Mouse (Mus musculus): Measurements from ENCODE around the gene Tnfrsf1b. TPM values are rescaled to one million over a fixed set of nuclear protein-coding genes. Genes with fewer than 3 reads are reported as not detected.
A peak's percentile ranks its signal among the peaks of the same experiment; 100 is the strongest.

The Tnfrsf1b gene
- polyA plus RNA-seq, 1 experiment from 2014 or later, result 2.4 TPM

DNA sequence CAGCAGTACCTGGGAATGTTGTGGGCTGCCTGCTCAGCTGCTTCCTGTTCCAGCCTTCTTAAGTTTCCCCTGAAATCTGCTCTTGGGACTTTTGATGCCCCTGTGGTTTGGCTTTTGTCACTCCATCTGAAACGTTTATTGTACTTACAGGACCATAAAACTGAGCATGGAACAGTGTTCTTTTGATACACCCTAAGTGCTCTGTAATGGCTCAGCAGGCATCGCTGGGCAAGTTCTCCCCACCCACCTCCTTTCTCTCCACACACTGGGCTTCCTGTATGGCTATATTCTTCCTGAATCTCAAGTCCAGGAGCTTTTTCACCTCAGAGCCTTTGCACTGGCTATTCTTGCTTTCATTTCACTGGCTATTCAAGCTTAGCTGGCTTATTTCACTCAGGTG, 18.1 kb upstream of the Tnfrsf1b start:
- ATAC-seq (ENCODE audit: low FRiP score), result no peak
- WGBS, result 47% methylated on average over 2 of the region's 2 CpGs
- H3K27ac ChIP-seq (ENCODE audit: low read depth, low read length), result no peak overlapping the region

DNA sequence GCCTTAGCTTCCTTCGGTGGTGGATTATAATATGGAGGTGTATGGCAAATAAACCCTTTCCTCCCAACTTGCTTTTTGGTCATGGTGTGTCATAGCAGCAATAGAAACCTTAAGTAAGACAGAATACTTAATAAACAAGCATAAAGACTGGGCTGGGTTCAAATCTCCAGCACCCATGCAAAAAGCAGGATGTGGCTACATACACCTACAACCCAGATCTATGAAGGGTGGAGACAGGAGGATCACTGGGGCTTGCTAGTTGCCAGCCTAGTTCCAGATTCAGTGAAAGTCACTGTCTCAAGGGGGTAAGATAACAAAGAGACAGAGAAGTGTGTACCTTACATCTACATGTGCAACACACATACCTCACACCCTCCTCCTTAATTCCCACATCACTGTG, 16.9 kb upstream of the Tnfrsf1b start:
- H3K27ac ChIP-seq (ENCODE audit: low read depth, low read length), result no peak overlapping the region

More for the DNA sequence above, 18.1 kb upstream of the Tnfrsf1b start:
- no peaks in the 10 kb centered on the region for H3K9me3 ChIP-seq (ENCODE audit: control insufficient read depth, low read length)
- no peak overlapping the region for H3K4me2 ChIP-seq
- no peaks in the 10 kb centered on the region for H3K4me1 ChIP-seq (ENCODE audit: control insufficient read depth, insufficient read depth, low read length)
- no peaks in the 10 kb centered on the region for H3K36me3 ChIP-seq (ENCODE audit: control insufficient read depth, insufficient read depth, low read length)
- no peak overlapping the region for H3K4me3 ChIP-seq (ENCODE audit: low read depth, low read length)
- H3K9ac ChIP-seq (ENCODE audit: low read length), result no peak overlapping the region
- H3K27me3 ChIP-seq (ENCODE audit: control insufficient read depth, insufficient read depth, low read length), result no peaks in the 10 kb centered on the region
- no peak for DNase-seq (ENCODE audit: low spot score, missing footprints)

GRCm38 (mm10) chr4:145260802-145261201, 14.1 kb upstream of the Tnfrsf1b start:
- no peak overlapping the region for H3K9ac ChIP-seq (ENCODE audit: low read length)
- ATAC-seq (ENCODE audit: low FRiP score) (no peak), DNase-seq (ENCODE audit: low spot score, missing footprints) (no peak)
- no peaks in the 10 kb centered on the region for H3K36me3 ChIP-seq (ENCODE audit: control insufficient read depth, insufficient read depth, low read length)
- no peak overlapping the region for H3K4me2 ChIP-seq
- no peaks in the 10 kb centered on the region for H3K9me3 ChIP-seq (ENCODE audit: control insufficient read depth, low read length)
- no peaks in the 10 kb centered on the region for H3K27me3 ChIP-seq (ENCODE audit: control insufficient read depth, insufficient read depth, low read length)
- no peak overlapping the region for H3K27ac ChIP-seq (ENCODE audit: low read depth, low read length)
- 89% methylated on average over 5 of the region's 5 CpGs for WGBS
- H3K4me1 ChIP-seq (ENCODE audit: control insufficient read depth, insufficient read depth, low read length), result no peaks in the 10 kb centered on the region
- no peak overlapping the region for H3K4me3 ChIP-seq (ENCODE audit: low read depth, low read length)

More for the DNA sequence above, 16.9 kb upstream of the Tnfrsf1b start:
- H3K9me3 ChIP-seq (ENCODE audit: control insufficient read depth, low read length), result no peaks in the 10 kb centered on the region
- no peaks in the 10 kb centered on the region for H3K27me3 ChIP-seq (ENCODE audit: control insufficient read depth, insufficient read depth, low read length)
- ATAC-seq (ENCODE audit: low FRiP score) (no peak), DNase-seq (ENCODE audit: low spot score, missing footprints) (no peak)
- no peak overlapping the region for H3K9ac ChIP-seq (ENCODE audit: low read length)
- no peak overlapping the region for H3K4me3 ChIP-seq (ENCODE audit: low read depth, low read length)
- H3K4me1 ChIP-seq (ENCODE audit: control insufficient read depth, insufficient read depth, low read length), result no peaks in the 10 kb centered on the region
- no peak overlapping the region for H3K4me2 ChIP-seq
- 100% methylated on average over 1 of the region's 1 CpGs for WGBS
- H3K36me3 ChIP-seq (ENCODE audit: control insufficient read depth, insufficient read depth, low read length), result no peaks in the 10 kb centered on the region

- 65% methylated on average over 5 of the region's 5 CpGs for WGBS
- Histone ChIP-seq H3K27ac (ENCODE audit: low read depth, low read length) (no peak overlapping the region), H3K9ac (ENCODE audit: low read length) (no peak overlapping the region), H3K4me2 (no peak overlapping the region), H3K4me1 (ENCODE audit: control insufficient read depth, insufficient read depth, low read length) (no peaks in the 10 kb centered on the region), H3K27me3 (ENCODE audit: control insufficient read depth, insufficient read depth, low read length) (no peaks in the 10 kb centered on the region), H3K4me3 (ENCODE audit: low read depth, low read length) (no peak overlapping the region), H3K36me3 (ENCODE audit: control insufficient read depth, insufficient read depth, low read length) (no peaks in the 10 kb centered on the region), H3K9me3 (ENCODE audit: control insufficient read depth, low read length) (no peaks in the 10 kb centered on the region)
- no peak for DNase-seq (ENCODE audit: low spot score, missing footprints)
- no peak for ATAC-seq (ENCODE audit: low FRiP score)
These were observed 11.2 kb upstream of the Tnfrsf1b start for GRCm38 (mm10) chr4:145257751-145258434.

- Histone ChIP-seq H3K36me3 (ENCODE audit: control insufficient read depth, insufficient read depth, low read length) (no peaks in the 10 kb centered on the region), H3K9me3 (ENCODE audit: control insufficient read depth, low read length) (no peaks in the 10 kb centered on the region), H3K27me3 (ENCODE audit: control insufficient read depth, insufficient read depth, low read length) (no peaks in the 10 kb centered on the region), H3K4me2 (no peak overlapping the region), H3K4me3 (ENCODE audit: low read depth, low read length) (no peak overlapping the region), H3K9ac (ENCODE audit: low read length) (no peak overlapping the region), H3K4me1 (ENCODE audit: control insufficient read depth, insufficient read depth, low read length) (no peaks in the 10 kb centered on the region), H3K27ac (ENCODE audit: low read depth, low read length) (no peak overlapping the region)
- WGBS, result 88% methylated on average over 5 of the region's 5 CpGs
- DNase-seq (ENCODE audit: low spot score, missing footprints) (peak; percentile 78), ATAC-seq (ENCODE audit: low FRiP score) (no peak)
These were observed 9.5 kb upstream of the Tnfrsf1b start for GRCm38 (mm10) chr4:145256144-145256543.

DNA sequence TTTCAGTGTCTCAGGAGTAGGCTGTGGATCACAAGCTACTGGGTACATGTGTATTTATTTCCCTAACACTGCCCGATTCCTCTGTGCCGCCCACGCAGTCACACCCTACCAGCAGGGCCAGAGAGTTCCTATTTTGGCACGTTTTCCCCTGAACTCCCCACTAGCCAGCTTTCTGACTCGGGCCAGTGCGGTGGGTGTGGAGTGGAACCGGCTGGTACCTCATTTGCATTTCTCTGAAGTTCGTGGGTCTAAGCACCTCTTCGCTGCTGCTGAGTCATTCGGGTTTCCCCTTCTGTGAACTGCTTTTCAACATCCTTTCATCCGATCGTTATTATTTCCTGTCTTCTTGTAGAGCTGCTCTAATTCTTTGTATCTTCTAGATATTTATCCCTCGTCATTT, 7.7 kb upstream of the Tnfrsf1b start:
- Histone ChIP-seq H3K27me3 (ENCODE audit: control insufficient read depth, insufficient read depth, low read length) (no peaks in the 10 kb centered on the region), H3K4me2 (no peak overlapping the region), H3K4me3 (ENCODE audit: low read depth, low read length) (no peak overlapping the region), H3K36me3 (ENCODE audit: control insufficient read depth, insufficient read depth, low read length) (no peaks in the 10 kb centered on the region), H3K9ac (ENCODE audit: low read length) (no peak overlapping the region), H3K4me1 (ENCODE audit: control insufficient read depth, insufficient read depth, low read length) (no peaks in the 10 kb centered on the region), H3K9me3 (ENCODE audit: control insufficient read depth, low read length) (no peaks in the 10 kb centered on the region), H3K27ac (ENCODE audit: low read depth, low read length) (no peak overlapping the region)
- no peak for ATAC-seq (ENCODE audit: low FRiP score)
- WGBS, result 62% methylated on average over 13 of the region's 13 CpGs
- peak; percentile 45 for DNase-seq (ENCODE audit: low spot score, missing footprints)

GRCm38 (mm10) chr4:145252611-145253010, 5.9 kb upstream of the Tnfrsf1b start:
- no peak overlapping the region for H3K9ac ChIP-seq (ENCODE audit: low read length)
- 90% methylated on average over 8 of the region's 8 CpGs for WGBS
- H3K4me1 ChIP-seq (ENCODE audit: control insufficient read depth, insufficient read depth, low read length), result no peaks in the 10 kb centered on the region
- H3K4me3 ChIP-seq (ENCODE audit: low read depth, low read length), result no peak overlapping the region
- H3K9me3 ChIP-seq (ENCODE audit: control insufficient read depth, low read length), result no peaks in the 10 kb centered on the region
- ATAC-seq (ENCODE audit: low FRiP score) (no peak), DNase-seq (ENCODE audit: low spot score, missing footprints) (peak; percentile 6)
- H3K27me3 ChIP-seq (ENCODE audit: control insufficient read depth, insufficient read depth, low read length), result 0 out of 2 replicates have a peak, but pooled peaks cover 2% of the 10 kb centered on the region
- no peaks in the 10 kb centered on the region for H3K36me3 ChIP-seq (ENCODE audit: control insufficient read depth, insufficient read depth, low read length)
- H3K27ac ChIP-seq (ENCODE audit: low read depth, low read length), result no peak overlapping the region
- H3K4me2 ChIP-seq, result no peak overlapping the region

- H3K27ac ChIP-seq (ENCODE audit: low read depth, low read length), result no peak overlapping the region
- peaks cover under 1% of the 10 kb centered on the region; the same call in 1 of the 2 replicates for H3K4me1 ChIP-seq (ENCODE audit: control insufficient read depth, insufficient read depth, low read length)
- WGBS, result 96% methylated on average over 4 of the region's 4 CpGs
- H3K9ac ChIP-seq (ENCODE audit: low read length), result no peak overlapping the region
- H3K9me3 ChIP-seq (ENCODE audit: control insufficient read depth, low read length), result no peaks in the 10 kb centered on the region
- no peaks in the 10 kb centered on the region for H3K36me3 ChIP-seq (ENCODE audit: control insufficient read depth, insufficient read depth, low read length)
- no peak overlapping the region for H3K4me3 ChIP-seq (ENCODE audit: low read depth, low read length)
- H3K27me3 ChIP-seq (ENCODE audit: control insufficient read depth, insufficient read depth, low read length), result peaks cover 7% of the 10 kb centered on the region
- ATAC-seq (ENCODE audit: low FRiP score), result no peak
- peak; percentile 51 for DNase-seq (ENCODE audit: low spot score, missing footprints)
- no peak overlapping the region for H3K4me2 ChIP-seq
These were observed 4.9 kb upstream of the Tnfrsf1b start for GRCm38 (mm10) chr4:145251546-145251945.

- H3K4me2 ChIP-seq, result no peak overlapping the region
- ATAC-seq (ENCODE audit: low FRiP score), result no peak
- no peak overlapping the region for H3K27ac ChIP-seq (ENCODE audit: low read depth, low read length)
- peaks cover 7% of the 10 kb centered on the region; the same call in 1 of the 2 replicates for H3K4me1 ChIP-seq (ENCODE audit: control insufficient read depth, insufficient read depth, low read length)
- H3K4me3 ChIP-seq (ENCODE audit: low read depth, low read length), result no peak overlapping the region
- H3K27me3 ChIP-seq (ENCODE audit: control insufficient read depth, insufficient read depth, low read length), result peaks cover 15% of the 10 kb centered on the region
- H3K9me3 ChIP-seq (ENCODE audit: control insufficient read depth, low read length), result no peaks in the 10 kb centered on the region
- WGBS, result 78% methylated on average over 4 of the region's 4 CpGs
- H3K9ac ChIP-seq (ENCODE audit: low read length), result no peak overlapping the region
- H3K36me3 ChIP-seq (ENCODE audit: control insufficient read depth, insufficient read depth, low read length), result no peaks in the 10 kb centered on the region
- no peak for DNase-seq (ENCODE audit: low spot score, missing footprints)
These were observed 3.3 kb upstream of the Tnfrsf1b start for GRCm38 (mm10) chr4:145250002-145250401.

Data from midbrain, embryonic 11.5 days (tissue).